Mouse (Mus musculus): ENCODE data around the gene Lims1. TPM values are rescaled to one million over a fixed set of nuclear protein-coding genes. Genes with fewer than 3 reads are reported as not detected.
"Not testable (repeated sequence)": the region's sequence is repeated elsewhere in the genome, so short reads cannot be mapped to it uniquely, and the experiment has no call there.

The Lims1 gene
- polyA plus RNA-seq, 1 experiment from 2014 or later, result 163 TPM

DNA sequence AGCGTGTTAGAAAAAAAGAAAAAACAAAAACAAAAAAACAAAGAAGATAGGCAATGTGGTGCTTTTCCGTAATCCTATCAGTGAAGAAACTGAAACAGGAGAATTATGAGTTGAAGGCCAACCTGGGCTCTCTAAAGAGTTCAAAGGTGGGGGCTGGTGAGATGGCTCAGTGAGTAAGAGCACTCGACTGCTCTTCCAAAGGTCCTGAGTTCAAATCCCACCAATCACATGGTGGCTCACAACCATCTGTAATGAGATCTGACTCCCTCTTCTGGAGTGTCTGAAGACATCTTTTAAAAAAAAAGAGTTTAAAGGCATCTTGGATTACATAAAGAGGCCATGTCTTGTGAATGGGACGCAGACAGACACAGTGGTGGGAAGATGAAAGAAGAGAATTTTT, 13.8 kb downstream of the Lims1 start:
- peaks cover 24% of the 10 kb centered on the region for H3K4me1 ChIP-seq (ENCODE audit: control insufficient read depth, insufficient read depth, low read length)
- WGBS, result 90% methylated on average over 4 of the region's 4 CpGs
- not testable (repeated sequence) for H3K4me3 ChIP-seq (ENCODE audit: low read length); H3K9ac ChIP-seq (ENCODE audit: low read length); H3K4me2 ChIP-seq (ENCODE audit: low read depth, low read length); H3K27ac ChIP-seq (ENCODE audit: low read length); H3K27me3 ChIP-seq (ENCODE audit: control insufficient read depth, insufficient read depth, low read length); ATAC-seq (replicated peaks; ENCODE audit: extremely low read depth, insufficient read depth, low FRiP score); H3K9me3 ChIP-seq (replicated peaks; ENCODE audit: control insufficient read depth, low read length); H3K36me3 ChIP-seq (ENCODE audit: control insufficient read depth, insufficient read depth)

GRCm38 (mm10) chr10:58338590-58338989, 15.3 kb downstream of the Lims1 start:
- 23% methylated on average over 1 of the region's 1 CpGs for WGBS
- no peak overlapping the region; the same call in 1 of the 2 replicates for H3K27ac ChIP-seq (ENCODE audit: low read length)
- H3K27me3 ChIP-seq (ENCODE audit: control insufficient read depth, insufficient read depth, low read length), result no peaks in the 10 kb centered on the region
- no peak for ATAC-seq (replicated peaks; ENCODE audit: extremely low read depth, insufficient read depth, low FRiP score)
- peaks cover 29% of the 10 kb centered on the region for H3K4me1 ChIP-seq (ENCODE audit: control insufficient read depth, insufficient read depth, low read length)
- no peak overlapping the region for H3K9ac ChIP-seq (ENCODE audit: low read length)
- H3K4me2 ChIP-seq (ENCODE audit: low read depth, low read length), result no peak overlapping the region
- H3K9me3 ChIP-seq (replicated peaks; ENCODE audit: control insufficient read depth, low read length), result no peaks in the 10 kb centered on the region
- H3K36me3 ChIP-seq (ENCODE audit: control insufficient read depth, insufficient read depth), result 0 out of 2 replicates have a peak, but pooled peaks cover 2% of the 10 kb centered on the region
- H3K4me3 ChIP-seq (ENCODE audit: low read length), result no peak overlapping the region

GRCm38 (mm10) chr10:58341685-58342084, 18.4 kb downstream of the Lims1 start:
- ATAC-seq (replicated peaks; ENCODE audit: extremely low read depth, insufficient read depth, low FRiP score), result peak; percentile 84
- 30% methylated on average over 2 of the region's 2 CpGs for WGBS
- Histone ChIP-seq H3K9ac (ENCODE audit: low read length) (no peak overlapping the region), H3K27ac (ENCODE audit: low read length) (peak overlapping the region; percentile 91), H3K4me3 (ENCODE audit: low read length) (no peak overlapping the region), H3K27me3 (ENCODE audit: control insufficient read depth, insufficient read depth, low read length) (no peaks in the 10 kb centered on the region), H3K4me2 (ENCODE audit: low read depth, low read length) (no peak overlapping the region), H3K4me1 (ENCODE audit: control insufficient read depth, insufficient read depth, low read length) (peaks cover 32% of the 10 kb centered on the region), H3K36me3 (ENCODE audit: control insufficient read depth, insufficient read depth) (0 out of 2 replicates have a peak, but pooled peaks cover 2% of the 10 kb centered on the region), H3K9me3 (replicated peaks; ENCODE audit: control insufficient read depth, low read length) (no peaks in the 10 kb centered on the region)

DNA sequence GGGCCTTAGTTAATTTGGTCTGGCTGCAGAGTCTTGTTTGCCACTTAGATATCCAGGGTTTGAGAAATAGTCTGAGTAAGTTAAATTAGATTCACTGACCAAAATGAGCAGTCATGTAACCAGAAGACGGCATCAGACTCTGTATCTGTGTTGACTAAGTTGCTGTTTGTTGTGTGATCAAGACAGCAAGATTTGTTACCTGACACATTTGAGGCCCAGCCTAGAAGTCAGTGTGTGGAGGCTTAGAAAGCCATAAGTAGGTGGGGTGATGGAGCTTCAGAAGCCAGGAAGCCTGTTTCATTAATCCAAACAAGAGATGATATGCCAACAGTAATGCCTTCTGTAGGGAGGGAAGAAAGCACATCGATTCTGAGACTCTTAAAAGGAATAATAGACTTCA, 18.9 kb downstream of the Lims1 start:
- ATAC-seq (replicated peaks; ENCODE audit: extremely low read depth, insufficient read depth, low FRiP score), result no peak
- H3K36me3 ChIP-seq (ENCODE audit: control insufficient read depth, insufficient read depth), result 0 out of 2 replicates have a peak, but pooled peaks cover 2% of the 10 kb centered on the region
- no peak overlapping the region for H3K4me2 ChIP-seq (ENCODE audit: low read depth, low read length)
- peaks cover 37% of the 10 kb centered on the region for H3K4me1 ChIP-seq (ENCODE audit: control insufficient read depth, insufficient read depth, low read length)
- no peaks in the 10 kb centered on the region for H3K9me3 ChIP-seq (replicated peaks; ENCODE audit: control insufficient read depth, low read length)
- H3K9ac ChIP-seq (ENCODE audit: low read length), result no peak overlapping the region
- no peak overlapping the region for H3K4me3 ChIP-seq (ENCODE audit: low read length)
- H3K27ac ChIP-seq (ENCODE audit: low read length), result peak overlapping the region; percentile 91
- no peaks in the 10 kb centered on the region for H3K27me3 ChIP-seq (ENCODE audit: control insufficient read depth, insufficient read depth, low read length)
- WGBS, result 61% methylated on average over 2 of the region's 2 CpGs

- H3K9me3 ChIP-seq (replicated peaks; ENCODE audit: control insufficient read depth, low read length), result no peaks in the 10 kb centered on the region
- no peak overlapping the region for H3K4me3 ChIP-seq (ENCODE audit: low read length)
- peaks cover 32% of the 10 kb centered on the region for H3K4me1 ChIP-seq (ENCODE audit: control insufficient read depth, insufficient read depth, low read length)
- no peak overlapping the region for H3K4me2 ChIP-seq (ENCODE audit: low read depth, low read length)
- H3K27ac ChIP-seq (ENCODE audit: low read length), result peak overlapping the region; percentile 91
- no peak overlapping the region for H3K9ac ChIP-seq (ENCODE audit: low read length)
- 86% methylated on average over 3 of the region's 3 CpGs for WGBS
- H3K27me3 ChIP-seq (ENCODE audit: control insufficient read depth, insufficient read depth, low read length), result no peaks in the 10 kb centered on the region
- H3K36me3 ChIP-seq (ENCODE audit: control insufficient read depth, insufficient read depth), result 0 out of 2 replicates have a peak, but pooled peaks cover 2% of the 10 kb centered on the region
- ATAC-seq (replicated peaks; ENCODE audit: extremely low read depth, insufficient read depth, low FRiP score), result no peak
Observed at GRCm38 (mm10) chr10:58343552-58343951, 20.3 kb downstream of the Lims1 start.

DNA sequence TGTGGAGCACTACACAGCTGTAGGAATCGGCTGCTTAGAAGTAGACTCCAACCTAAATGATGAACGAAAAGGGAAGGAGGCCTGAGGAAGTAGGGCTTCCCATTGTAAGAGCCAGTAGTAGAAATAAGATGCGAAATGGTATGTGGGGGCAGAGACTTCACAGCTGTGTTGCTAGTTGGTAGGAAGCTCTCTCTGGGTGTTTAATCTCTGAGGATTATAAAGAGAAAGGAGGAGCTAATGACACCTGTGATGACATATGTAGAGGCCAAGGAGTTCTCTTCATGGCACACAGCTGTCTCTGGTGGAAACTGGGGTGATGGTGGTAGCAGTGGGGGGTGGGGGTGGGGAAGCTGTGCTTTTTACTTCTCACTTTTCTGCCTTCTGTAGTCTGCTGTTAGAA, 27.3 kb downstream of the Lims1 start:
- 78% methylated on average over 3 of the region's 3 CpGs for WGBS
- H3K4me1 ChIP-seq (ENCODE audit: control insufficient read depth, insufficient read depth, low read length), result peaks cover 37% of the 10 kb centered on the region

GRCm38 (mm10) chr10:58351670-58352069, 28.4 kb downstream of the Lims1 start:
- no peaks in the 10 kb centered on the region for H3K27me3 ChIP-seq (ENCODE audit: control insufficient read depth, insufficient read depth, low read length)
- no peak overlapping the region for H3K9ac ChIP-seq (ENCODE audit: low read length)
- H3K4me1 ChIP-seq (ENCODE audit: control insufficient read depth, insufficient read depth, low read length), result peaks cover 39% of the 10 kb centered on the region
- H3K27ac ChIP-seq (ENCODE audit: low read length), result peak overlapping the region; percentile 31; the same call in 1 of the 2 replicates
- H3K36me3 ChIP-seq (ENCODE audit: control insufficient read depth, insufficient read depth), result no peaks in the 10 kb centered on the region
- no peaks in the 10 kb centered on the region for H3K9me3 ChIP-seq (replicated peaks; ENCODE audit: control insufficient read depth, low read length)
- H3K4me3 ChIP-seq (ENCODE audit: low read length), result no peak overlapping the region
- 38% methylated on average over 2 of the region's 2 CpGs for WGBS
- no peak overlapping the region for H3K4me2 ChIP-seq (ENCODE audit: low read depth, low read length)
- no peak for ATAC-seq (replicated peaks; ENCODE audit: extremely low read depth, insufficient read depth, low FRiP score)

More for the DNA sequence above, 27.3 kb downstream of the Lims1 start:
- ATAC-seq (replicated peaks; ENCODE audit: extremely low read depth, insufficient read depth, low FRiP score), result no peak; the same call in 1 of the 2 replicates
- no peak overlapping the region for H3K9ac ChIP-seq (ENCODE audit: low read length)
- H3K27ac ChIP-seq (ENCODE audit: low read length), result no peak overlapping the region
- no peak overlapping the region for H3K4me3 ChIP-seq (ENCODE audit: low read length)
- no peak overlapping the region for H3K4me2 ChIP-seq (ENCODE audit: low read depth, low read length)
- no peaks in the 10 kb centered on the region for H3K27me3 ChIP-seq (ENCODE audit: control insufficient read depth, insufficient read depth, low read length)
- H3K36me3 ChIP-seq (ENCODE audit: control insufficient read depth, insufficient read depth), result no peaks in the 10 kb centered on the region
- no peaks in the 10 kb centered on the region for H3K9me3 ChIP-seq (replicated peaks; ENCODE audit: control insufficient read depth, low read length)

DNA sequence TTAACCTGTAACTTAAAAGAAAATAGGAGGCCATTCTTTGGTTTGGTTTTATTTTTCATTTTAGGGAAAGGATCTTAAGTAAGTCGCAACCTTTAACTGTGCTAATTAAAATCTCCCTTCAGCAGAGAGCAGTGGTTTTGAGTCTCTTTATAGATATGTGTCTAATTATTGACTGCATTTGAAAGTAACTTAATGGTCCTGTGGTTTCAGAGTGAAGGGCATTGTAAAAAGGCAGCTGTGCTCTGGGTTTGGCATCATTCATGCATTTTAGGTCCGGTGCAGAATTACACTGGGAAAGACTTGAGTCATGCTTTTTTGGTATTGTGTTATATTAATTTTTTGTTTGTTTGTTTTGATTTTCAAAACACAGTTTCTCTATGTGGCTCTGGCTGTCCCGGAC, 29.1 kb downstream of the Lims1 start:
- Histone ChIP-seq H3K4me2 (ENCODE audit: low read depth, low read length) (no peak overlapping the region), H3K4me3 (ENCODE audit: low read length) (no peak overlapping the region)

GRCm38 (mm10) chr10:58354561-58354960, 31.3 kb downstream of the Lims1 start:
- Histone ChIP-seq H3K9ac (ENCODE audit: low read length) (0 out of 2 replicates have a peak overlapping the region, but pooled peaks have one; percentile 18), H3K36me3 (ENCODE audit: control insufficient read depth, insufficient read depth) (no peaks in the 10 kb centered on the region; the same call in 1 of the 2 replicates), H3K4me1 (ENCODE audit: control insufficient read depth, insufficient read depth, low read length) (peaks cover 33% of the 10 kb centered on the region), H3K9me3 (replicated peaks; ENCODE audit: control insufficient read depth, low read length) (no peaks in the 10 kb centered on the region), H3K27ac (ENCODE audit: low read length) (peak overlapping the region; percentile 94), H3K4me3 (ENCODE audit: low read length) (no peak overlapping the region), H3K27me3 (ENCODE audit: control insufficient read depth, insufficient read depth, low read length) (no peaks in the 10 kb centered on the region), H3K4me2 (ENCODE audit: low read depth, low read length) (peak overlapping the region; percentile 50)
- WGBS, result 13% methylated on average over 3 of the region's 3 CpGs
- peak; percentile 80 for ATAC-seq (replicated peaks; ENCODE audit: extremely low read depth, insufficient read depth, low FRiP score)

More for the DNA sequence above, 29.1 kb downstream of the Lims1 start:
- ATAC-seq (replicated peaks; ENCODE audit: extremely low read depth, insufficient read depth, low FRiP score), result no peak
- 85% methylated on average over 3 of the region's 3 CpGs for WGBS
- Histone ChIP-seq H3K27me3 (ENCODE audit: control insufficient read depth, insufficient read depth, low read length) (no peaks in the 10 kb centered on the region), H3K27ac (ENCODE audit: low read length) (no peak overlapping the region), H3K4me1 (ENCODE audit: control insufficient read depth, insufficient read depth, low read length) (peaks cover 33% of the 10 kb centered on the region), H3K9ac (ENCODE audit: low read length) (no peak overlapping the region), H3K36me3 (ENCODE audit: control insufficient read depth, insufficient read depth) (no peaks in the 10 kb centered on the region), H3K9me3 (replicated peaks; ENCODE audit: control insufficient read depth, low read length) (no peaks in the 10 kb centered on the region)

Data from heart, embryonic 16.5 days (tissue).